Mouse (Mus musculus): ENCODE results near the gene Smim7. TPM values are rescaled to one million over a fixed set of nuclear protein-coding genes. Genes with fewer than 3 reads are reported as not detected.

Gene Smim7
- total RNA-seq (2021), result 100 to 1,000 TPM; 119 to 128 TPM
- long read RNA-seq, transcript Smim7-203 (5 exons, 2,892 nt), result major isoform, 163 of 191 reads
- long read RNA-seq, transcript Smim7-201 (4 exons, 642 nt), result minor isoform, 15 of 191 reads
- long read RNA-seq, partial matches to known transcripts, result 5 of 191 reads
- long read RNA-seq, other reads (novel, unspliced or antisense), result 8 of 191 reads

GRCm38 (mm10) chr8:72570633-72571610 is at the start of gene Smim7:
TSS of gene Smim7 (minus strand) at chr8:72571088.
- DNase-seq (ENCODE audit: low spot score in 2 of 2), result peak; percentile 97

GRCm38 (mm10) chr8:72590198-72590597 is 19.3 kb upstream of the Smim7 start:
- peak; percentile 61 to 70 for DNase-seq (ENCODE audit: low spot score in 2 of 2)

GRCm38 (mm10) chr8:72589286-72589685 is 18.4 kb upstream of the Smim7 start:
- peak; percentile 35 to 47 for DNase-seq (ENCODE audit: low spot score in 2 of 2)

GRCm38 (mm10) chr8:72588865-72589264 is 18.0 kb upstream of the Smim7 start:
- no peak for DNase-seq (ENCODE audit: low spot score in 2 of 2)

GRCm38 (mm10) chr8:72587806-72588205 is 16.9 kb upstream of the Smim7 start:
- DNase-seq (ENCODE audit: low spot score in 2 of 2), result peak; percentile 43

- no peak for DNase-seq (ENCODE audit: low spot score in 2 of 2)
These were observed 13.5 kb upstream of the Smim7 start for GRCm38 (mm10) chr8:72584390-72584789.

GRCm38 (mm10) chr8:72583056-72583771 is 12.3 kb upstream of the Smim7 start:
- DNase-seq (ENCODE audit: low spot score in 2 of 2), result peak in 1 of 2 experiments; percentile 35

GRCm38 (mm10) chr8:72579374-72579773 is 8.5 kb upstream of the Smim7 start:
- no peak for DNase-seq (ENCODE audit: low spot score in 2 of 2)

GRCm38 (mm10) chr8:72577941-72578340 is 7.1 kb upstream of the Smim7 start:
- DNase-seq (ENCODE audit: low spot score in 2 of 2), result no peak

GRCm38 (mm10) chr8:72577266-72577665 is 6.4 kb upstream of the Smim7 start:
- no peak for DNase-seq (ENCODE audit: low spot score in 2 of 2)

GRCm38 (mm10) chr8:72575915-72576314 is 5.0 kb upstream of the Smim7 start:
- no peak for DNase-seq (ENCODE audit: low spot score in 2 of 2)

GRCm38 (mm10) chr8:72573450-72573849 is 2.6 kb upstream of the Smim7 start:
- DNase-seq (ENCODE audit: low spot score in 2 of 2), result no peak

GRCm38 (mm10) chr8:72572507-72572906 is 1.6 kb upstream of the Smim7 start:
- DNase-seq (ENCODE audit: low spot score in 2 of 2), result peak in 1 of 2 experiments; percentile 20

GRCm38 (mm10) chr8:72571611-72572473 is 954 bp upstream of the Smim7 start, which contains the start of gene Tmem38a:
TSS of gene Tmem38a (plus strand) at chr8:72572055.
- peak; percentile 77 to 84 for DNase-seq (ENCODE audit: low spot score in 2 of 2)

GRCm38 (mm10) chr8:72565970-72566369 is 4.9 kb downstream of the Smim7 start:
- no peak for DNase-seq (ENCODE audit: low spot score in 2 of 2)

GRCm38 (mm10) chr8:72561111-72561689 is 9.7 kb downstream of the Smim7 start:
- no peak for DNase-seq (ENCODE audit: low spot score in 2 of 2)

GRCm38 (mm10) chr8:72555770-72556169 is 15.1 kb downstream of the Smim7 start:
- no peak for DNase-seq (ENCODE audit: low spot score in 2 of 2)

GRCm38 (mm10) chr8:72549314-72549892 is 21.5 kb downstream of the Smim7 start:
- no peak for DNase-seq (ENCODE audit: low spot score in 2 of 2)

GRCm38 (mm10) chr8:72548644-72549313 is 22.1 kb downstream of the Smim7 start:
- no peak for DNase-seq (ENCODE audit: low spot score in 2 of 2)
